Mouse (Mus musculus): ENCODE results near the gene Zgrf1. TPM values are rescaled to one million over a fixed set of nuclear protein-coding genes. Genes with fewer than 3 reads are reported as not detected.

The Zgrf1 gene
- polyA plus RNA-seq, 1 experiment from 2014 or later: 6.5 TPM

DNA sequence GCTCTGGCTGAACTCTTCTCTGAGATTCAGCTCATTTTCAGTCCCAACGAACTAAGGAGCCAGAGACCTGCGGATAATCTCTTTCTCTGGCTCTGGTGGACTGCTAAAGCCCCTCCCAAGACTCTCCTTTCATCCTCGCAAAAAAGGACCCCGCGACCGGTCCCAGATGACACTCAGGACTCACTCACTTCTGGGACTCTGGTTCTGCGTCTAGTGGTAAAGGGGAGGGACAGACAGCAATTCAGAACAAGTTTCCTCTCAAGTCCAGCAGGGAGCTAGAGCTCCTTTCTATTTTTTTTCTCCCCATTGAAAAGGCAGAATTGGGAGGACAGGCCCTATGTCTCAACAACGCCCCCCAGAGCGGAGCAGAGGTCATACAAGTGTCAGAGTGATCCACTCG is 78.3 kb downstream of the Zgrf1 start:
- H3K9me3 ChIP-seq (ENCODE audit: control insufficient read depth, low read length): no peaks in the 10 kb centered on the region
- no peak overlapping the region for H3K4me2 ChIP-seq (ENCODE audit: low read depth, low read length)
- no peak overlapping the region for H3K9ac ChIP-seq (ENCODE audit: low read depth, low read length)
- WGBS: 0% methylated on average over 10 of the region's 10 CpGs
- peaks cover 20% of the 10 kb centered on the region for H3K4me1 ChIP-seq (ENCODE audit: control insufficient read depth, insufficient read depth, low read length)
- DNase-seq (ENCODE audit: low spot score): no peak
- H3K27ac ChIP-seq (replicated peaks; ENCODE audit: low read depth, low read length): no peak overlapping the region
- H3K27me3 ChIP-seq (replicated peaks; ENCODE audit: control insufficient read depth, insufficient read depth, low read length): peaks cover 95% of the 10 kb centered on the region
- ATAC-seq (ENCODE audit: low read depth): no peak
- H3K36me3 ChIP-seq (ENCODE audit: control insufficient read depth, insufficient read depth, low read length): no peaks in the 10 kb centered on the region
- no peak overlapping the region for H3K4me3 ChIP-seq (ENCODE audit: low read depth, low read length)

- H3K4me1 ChIP-seq (ENCODE audit: control insufficient read depth, insufficient read depth, low read length): peaks cover 20% of the 10 kb centered on the region
- peak overlapping the region; percentile 44 for H3K4me3 ChIP-seq (ENCODE audit: low read depth, low read length)
- H3K27me3 ChIP-seq (replicated peaks; ENCODE audit: control insufficient read depth, insufficient read depth, low read length): peaks cover 95% of the 10 kb centered on the region
- H3K36me3 ChIP-seq (ENCODE audit: control insufficient read depth, insufficient read depth, low read length): no peaks in the 10 kb centered on the region
- no peaks in the 10 kb centered on the region for H3K9me3 ChIP-seq (ENCODE audit: control insufficient read depth, low read length)
- ATAC-seq (ENCODE audit: low read depth): peak; percentile 78; the same call in 1 of the 2 replicates
- under 1% methylated on average over 21 of the region's 32 CpGs for WGBS
- H3K27ac ChIP-seq (replicated peaks; ENCODE audit: low read depth, low read length): no peak overlapping the region
- H3K4me2 ChIP-seq (ENCODE audit: low read depth, low read length): peak overlapping the region; percentile 79
- peak; percentile 76 for DNase-seq (ENCODE audit: low spot score)
- H3K9ac ChIP-seq (ENCODE audit: low read depth, low read length): no peak overlapping the region
These were observed 79.2 kb downstream of the Zgrf1 start for GRCm38 (mm10) chr3:127632531-127632930.

GRCm38 (mm10) chr3:127633080-127634032 is 80.1 kb downstream of the Zgrf1 start, which contains the start of gene Neurog2:
Gene Neurog2 (plus strand): TSS chr3:127633135.
- DNase-seq (ENCODE audit: low spot score) (no peak), ATAC-seq (ENCODE audit: low read depth) (peak; percentile 22; the same call in 1 of the 2 replicates)
- Histone ChIP-seq H3K9ac (ENCODE audit: low read depth, low read length) (0 out of 2 replicates have a peak within 1 kb of the TSS, but pooled peaks have one; percentile 30), H3K27me3 (replicated peaks; ENCODE audit: control insufficient read depth, insufficient read depth, low read length) (peaks cover 95% of the 10 kb centered on the region), H3K36me3 (ENCODE audit: control insufficient read depth, insufficient read depth, low read length) (no peaks in the 10 kb centered on the region), H3K4me3 (ENCODE audit: low read depth, low read length) (peak within 1 kb of the TSS; percentile 44), H3K9me3 (ENCODE audit: control insufficient read depth, low read length) (no peaks in the 10 kb centered on the region), H3K4me2 (ENCODE audit: low read depth, low read length) (peak within 1 kb of the TSS; percentile 79), H3K4me1 (ENCODE audit: control insufficient read depth, insufficient read depth, low read length) (peaks cover 20% of the 10 kb centered on the region), H3K27ac (replicated peaks; ENCODE audit: low read depth, low read length) (no peak within 1 kb of the TSS)
- WGBS: 0% methylated on average over 20 of the region's 92 CpGs

DNA sequence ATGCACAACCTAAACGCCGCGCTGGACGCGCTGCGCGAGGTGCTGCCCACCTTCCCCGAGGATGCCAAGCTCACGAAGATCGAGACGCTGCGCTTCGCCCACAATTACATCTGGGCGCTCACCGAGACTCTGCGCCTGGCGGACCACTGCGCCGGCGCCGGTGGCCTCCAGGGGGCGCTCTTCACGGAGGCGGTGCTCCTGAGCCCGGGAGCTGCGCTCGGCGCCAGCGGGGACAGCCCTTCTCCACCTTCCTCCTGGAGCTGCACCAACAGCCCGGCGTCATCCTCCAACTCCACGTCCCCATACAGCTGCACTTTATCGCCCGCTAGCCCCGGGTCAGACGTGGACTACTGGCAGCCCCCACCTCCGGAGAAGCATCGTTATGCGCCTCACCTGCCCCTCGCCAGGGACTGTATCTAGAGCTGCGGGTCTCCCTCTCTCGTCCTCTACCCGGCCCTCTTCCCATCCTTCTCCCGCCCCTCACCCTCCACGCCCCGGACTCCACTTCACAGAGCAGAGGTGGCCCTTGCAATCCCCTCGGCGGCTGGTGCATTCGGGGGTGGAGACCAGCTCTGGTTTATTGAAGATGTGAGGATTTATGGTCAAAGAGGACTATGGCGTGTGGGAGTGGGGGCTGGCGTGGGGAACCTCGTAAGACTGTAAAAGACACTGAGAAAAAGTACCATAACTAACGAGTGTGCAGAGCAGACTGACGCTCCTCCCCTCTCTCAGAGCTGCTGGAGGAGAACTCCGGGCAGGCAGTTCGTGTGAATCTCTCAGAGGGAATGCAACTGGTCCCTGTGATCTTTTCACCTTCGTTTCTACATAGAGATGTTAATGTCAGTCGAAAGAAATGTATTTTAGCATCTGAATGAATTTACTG is 81.1 kb downstream of the Zgrf1 start:
- H3K36me3 ChIP-seq (ENCODE audit: control insufficient read depth, insufficient read depth, low read length): no peaks in the 10 kb centered on the region
- H3K4me1 ChIP-seq (ENCODE audit: control insufficient read depth, insufficient read depth, low read length): peaks cover 20% of the 10 kb centered on the region
- H3K4me2 ChIP-seq (ENCODE audit: low read depth, low read length): peak overlapping the region; percentile 79
- H3K9me3 ChIP-seq (ENCODE audit: control insufficient read depth, low read length): no peaks in the 10 kb centered on the region
- H3K9ac ChIP-seq (ENCODE audit: low read depth, low read length): 0 out of 2 replicates have a peak overlapping the region, but pooled peaks have one; percentile 30
- H3K27ac ChIP-seq (replicated peaks; ENCODE audit: low read depth, low read length): no peak overlapping the region
- WGBS: under 1% methylated on average over 28 of the region's 58 CpGs
- peak overlapping the region; percentile 44 for H3K4me3 ChIP-seq (ENCODE audit: low read depth, low read length)
- H3K27me3 ChIP-seq (replicated peaks; ENCODE audit: control insufficient read depth, insufficient read depth, low read length): peaks cover 97% of the 10 kb centered on the region
- ATAC-seq (ENCODE audit: low read depth) (peak; percentile 87), DNase-seq (ENCODE audit: low spot score) (peak; percentile 67)

- no peak overlapping the region for H3K9ac ChIP-seq (ENCODE audit: low read depth, low read length)
- H3K4me1 ChIP-seq (ENCODE audit: control insufficient read depth, insufficient read depth, low read length): peaks cover 20% of the 10 kb centered on the region
- H3K4me3 ChIP-seq (ENCODE audit: low read depth, low read length): no peak overlapping the region
- no peak for DNase-seq (ENCODE audit: low spot score)
- H3K27me3 ChIP-seq (replicated peaks; ENCODE audit: control insufficient read depth, insufficient read depth, low read length): peaks cover 97% of the 10 kb centered on the region
- no peak overlapping the region for H3K27ac ChIP-seq (replicated peaks; ENCODE audit: low read depth, low read length)
- no peaks in the 10 kb centered on the region for H3K36me3 ChIP-seq (ENCODE audit: control insufficient read depth, insufficient read depth, low read length)
- no peak for ATAC-seq (ENCODE audit: low read depth)
- H3K4me2 ChIP-seq (ENCODE audit: low read depth, low read length): no peak overlapping the region
- WGBS: 7% methylated on average over 3 of the region's 3 CpGs
- H3K9me3 ChIP-seq (ENCODE audit: control insufficient read depth, low read length): no peaks in the 10 kb centered on the region
These were observed 81.7 kb downstream of the Zgrf1 start for GRCm38 (mm10) chr3:127634984-127635349.

DNA sequence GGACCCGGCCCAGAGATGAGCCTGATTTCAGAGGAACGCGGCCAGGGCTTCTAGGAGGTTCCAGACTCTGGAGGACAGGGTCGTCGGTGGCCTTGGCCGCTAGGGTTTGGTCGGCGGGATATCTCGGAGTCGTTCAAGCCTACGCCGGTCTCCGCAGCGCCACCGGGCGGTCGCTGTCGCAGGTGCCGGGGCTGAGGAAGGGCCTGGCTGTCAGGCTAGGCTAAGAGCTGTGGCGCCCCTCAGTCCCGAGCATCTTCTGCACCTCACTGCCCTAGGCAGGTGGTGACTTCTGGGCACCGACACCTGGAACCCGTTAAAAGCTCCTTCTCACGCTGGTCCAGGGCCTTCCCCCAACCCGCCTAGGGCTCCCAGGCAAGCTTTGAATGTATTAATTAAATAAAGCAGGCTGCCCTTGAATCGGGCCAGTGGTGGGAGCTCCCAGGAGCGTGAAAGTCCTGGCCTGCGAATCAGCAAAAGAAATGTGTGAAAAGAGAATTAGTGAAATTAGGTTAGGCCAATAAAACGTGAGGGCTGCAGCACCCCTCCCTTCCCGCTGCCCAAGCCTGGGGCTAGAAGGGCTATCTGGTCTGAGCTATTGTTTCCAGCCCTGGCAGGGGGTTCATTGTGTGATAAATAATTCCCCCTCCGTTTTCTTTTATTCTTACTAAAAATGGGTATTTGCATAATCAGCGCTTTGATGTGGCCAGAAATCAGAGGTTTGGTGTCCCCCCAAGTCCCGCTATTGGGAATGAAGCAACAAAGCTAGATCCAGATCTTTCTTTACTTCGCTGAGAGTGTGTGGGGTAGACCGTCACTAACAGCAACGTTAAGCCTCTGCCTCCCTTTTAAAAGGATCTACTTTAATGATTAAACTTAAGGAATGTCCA is 86.8 kb downstream of the Zgrf1 start:
- Histone ChIP-seq H3K9me3 (ENCODE audit: control insufficient read depth, low read length) (no peaks in the 10 kb centered on the region), H3K36me3 (ENCODE audit: control insufficient read depth, insufficient read depth, low read length) (no peaks in the 10 kb centered on the region), H3K9ac (ENCODE audit: low read depth, low read length) (no peak overlapping the region), H3K27ac (replicated peaks; ENCODE audit: low read depth, low read length) (no peak overlapping the region), H3K27me3 (replicated peaks; ENCODE audit: control insufficient read depth, insufficient read depth, low read length) (peaks cover 97% of the 10 kb centered on the region), H3K4me1 (ENCODE audit: control insufficient read depth, insufficient read depth, low read length) (peaks cover 4% of the 10 kb centered on the region; the same call in 1 of the 2 replicates), H3K4me3 (ENCODE audit: low read depth, low read length) (peak overlapping the region; percentile 13), H3K4me2 (ENCODE audit: low read depth, low read length) (no peak overlapping the region)
- 1% methylated on average over 32 of the region's 36 CpGs for WGBS
- DNase-seq (ENCODE audit: low spot score) (no peak), ATAC-seq (ENCODE audit: low read depth) (peak; percentile 76)

- no peaks in the 10 kb centered on the region for H3K9me3 ChIP-seq (ENCODE audit: control insufficient read depth, low read length)
- peaks cover 97% of the 10 kb centered on the region for H3K27me3 ChIP-seq (replicated peaks; ENCODE audit: control insufficient read depth, insufficient read depth, low read length)
- no peak overlapping the region for H3K27ac ChIP-seq (replicated peaks; ENCODE audit: low read depth, low read length)
- no peaks in the 10 kb centered on the region for H3K36me3 ChIP-seq (ENCODE audit: control insufficient read depth, insufficient read depth, low read length)
- peak overlapping the region; percentile 30 for H3K4me2 ChIP-seq (ENCODE audit: low read depth, low read length)
- DNase-seq (ENCODE audit: low spot score) (no peak), ATAC-seq (ENCODE audit: low read depth) (no peak)
- H3K4me3 ChIP-seq (ENCODE audit: low read depth, low read length): peak overlapping the region; percentile 10; the same call in 1 of the 2 replicates
- H3K9ac ChIP-seq (ENCODE audit: low read depth, low read length): no peak overlapping the region
- WGBS: 1% methylated on average over 37 of the region's 37 CpGs
- peaks cover 4% of the 10 kb centered on the region; the same call in 1 of the 2 replicates for H3K4me1 ChIP-seq (ENCODE audit: control insufficient read depth, insufficient read depth, low read length)
These were observed 87.7 kb downstream of the Zgrf1 start for GRCm38 (mm10) chr3:127640762-127641700.
